Mouse (Mus musculus): ENCODE data around the gene Alyref. TPM values are rescaled to one million over a fixed set of nuclear protein-coding genes. Genes with fewer than 3 reads are reported as not detected.

Gene Alyref
- 372 and 388 TPM in 2 replicates for polyA plus RNA-seq (2015; fragmentation: Nextera tagmentation; extraction: Ambion mirVana)

GRCm38 (mm10) chr11:120598283-120598989 lies at the start of gene Alyref, which contains the start of gene Anapc11:
TSS of gene Alyref (minus strand) at chr11:120598365.
TSS of gene Anapc11 (plus strand) at chr11:120598421.
- no peaks in the 10 kb centered on the region for H3K9me3 ChIP-seq
- peak within 1 kb of the TSS; percentile 99 for H3K4me3 ChIP-seq
- peaks cover 44% of the 10 kb centered on the region for H3K36me3 ChIP-seq
- H3K27ac ChIP-seq (replicated peaks) = peak within 1 kb of the TSS; percentile 90
- H3K27me3 ChIP-seq = no peaks in the 10 kb centered on the region
- H3K4me1 ChIP-seq = peaks cover 31% of the 10 kb centered on the region
- peak within 1 kb of the TSS; percentile 98 for H3K9ac ChIP-seq (replicated peaks)
- under 1% methylated on average over 87 of the region's 88 CpGs for WGBS
- peak; percentile 98 for ATAC-seq (replicated peaks)
- peak within 1 kb of the TSS; percentile 87 for H3K4me2 ChIP-seq (replicated peaks)

GRCm38 (mm10) chr11:120647047-120647830 lies 49.1 kb upstream of the Alyref start:
- Histone ChIP-seq H3K9me3 (no peaks in the 10 kb centered on the region), H3K36me3 (no peaks in the 10 kb centered on the region), H3K9ac (replicated peaks) (no peak overlapping the region), H3K27me3 (0 out of 2 replicates have a peak, but pooled peaks cover 12% of the 10 kb centered on the region), H3K27ac (replicated peaks) (no peak overlapping the region), H3K4me1 (peaks cover 20% of the 10 kb centered on the region), H3K4me3 (no peak overlapping the region), H3K4me2 (replicated peaks) (no peak overlapping the region)
- no peak for ATAC-seq (replicated peaks)
- 82% methylated on average over 35 of the region's 35 CpGs for WGBS

GRCm38 (mm10) chr11:120643601-120643987 lies 45.4 kb upstream of the Alyref start, which contains the start of gene Pycr1:
TSS of gene Pycr1 (minus strand) at chr11:120643769.
- Histone ChIP-seq H3K27me3 (0 out of 2 replicates have a peak, but pooled peaks cover 5% of the 10 kb centered on the region), H3K27ac (replicated peaks) (peak within 1 kb of the TSS; percentile 47; the same call in 1 of the 2 replicates), H3K4me1 (peaks cover 20% of the 10 kb centered on the region), H3K4me2 (replicated peaks) (peak within 1 kb of the TSS; percentile 89), H3K36me3 (no peaks in the 10 kb centered on the region), H3K9ac (replicated peaks) (peak within 1 kb of the TSS; percentile 65), H3K4me3 (peak within 1 kb of the TSS; percentile 51), H3K9me3 (no peaks in the 10 kb centered on the region)
- WGBS = under 1% methylated on average over 15 of the region's 15 CpGs
- ATAC-seq (replicated peaks) = peak; percentile 100

DNA sequence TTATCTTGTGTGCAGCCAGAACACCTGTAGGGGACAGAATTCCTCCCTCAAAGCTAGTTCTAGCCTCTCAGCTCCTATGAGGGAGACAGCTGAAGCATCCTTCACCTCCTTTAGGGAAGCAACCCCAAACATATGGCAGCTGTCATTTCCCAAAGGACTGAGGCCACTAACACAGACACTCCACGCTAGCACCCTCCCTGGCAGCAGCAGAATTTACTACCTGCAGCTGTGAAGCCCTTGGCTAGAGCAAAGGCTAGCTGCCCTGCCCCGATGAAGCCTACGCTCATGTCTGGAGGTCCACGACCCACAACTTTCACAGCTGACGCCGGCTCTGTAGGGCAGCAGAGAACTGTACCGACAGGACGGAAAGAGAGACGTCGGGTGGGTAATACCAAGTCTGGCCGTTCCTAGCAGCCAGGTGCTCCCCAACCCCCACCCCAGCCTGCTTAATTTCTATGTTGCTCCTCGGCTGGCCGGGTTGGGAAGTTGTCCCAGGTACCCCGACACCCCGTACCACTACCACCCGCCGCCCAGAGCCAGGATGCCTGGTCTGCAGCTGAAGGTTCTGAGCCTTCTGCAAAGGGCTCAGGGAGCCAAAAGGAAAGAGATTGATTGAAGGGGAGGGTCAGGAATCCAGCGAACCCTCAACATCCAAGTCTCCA lies 44.9 kb upstream of the Alyref start:
- WGBS = 2% methylated on average over 18 of the region's 18 CpGs

DNA sequence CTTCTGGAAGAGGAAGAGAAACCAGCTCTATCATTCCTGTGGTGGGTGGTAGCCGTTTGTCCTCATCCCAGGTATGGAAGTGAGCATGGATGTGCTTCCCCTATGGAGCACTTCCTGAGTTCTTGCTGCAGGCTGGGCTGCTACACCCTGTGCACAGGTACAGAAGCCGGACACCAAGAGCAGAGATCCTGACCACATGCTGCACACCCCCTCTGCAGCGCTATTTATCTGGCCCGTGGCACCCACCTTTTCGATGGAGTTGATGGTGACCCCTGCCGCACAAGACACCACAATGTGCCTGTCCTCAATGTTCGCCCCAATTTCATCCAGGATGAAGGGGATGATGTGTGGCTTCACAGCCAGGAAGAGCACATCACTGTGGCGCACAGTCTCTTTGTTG lies 43.7 kb upstream of the Alyref start:
- H3K4me1 ChIP-seq = peaks cover 14% of the 10 kb centered on the region
- H3K9me3 ChIP-seq = no peaks in the 10 kb centered on the region
- H3K9ac ChIP-seq (replicated peaks) = no peak overlapping the region
- H3K27me3 ChIP-seq = 0 out of 2 replicates have a peak, but pooled peaks cover 5% of the 10 kb centered on the region
- H3K4me3 ChIP-seq = no peak overlapping the region
- 94% methylated on average over 8 of the region's 8 CpGs for WGBS
- no peak for ATAC-seq (replicated peaks)
- no peak overlapping the region for H3K4me2 ChIP-seq (replicated peaks)
- H3K36me3 ChIP-seq = no peaks in the 10 kb centered on the region
- H3K27ac ChIP-seq (replicated peaks) = no peak overlapping the region

More for the DNA sequence above, 44.9 kb upstream of the Alyref start:
- Histone ChIP-seq H3K9ac (replicated peaks) (peak overlapping the region; percentile 65), H3K4me3 (peak overlapping the region; percentile 51), H3K4me2 (replicated peaks) (peak overlapping the region; percentile 89), H3K27me3 (0 out of 2 replicates have a peak, but pooled peaks cover 5% of the 10 kb centered on the region), H3K36me3 (no peaks in the 10 kb centered on the region), H3K27ac (replicated peaks) (peak overlapping the region; percentile 47; the same call in 1 of the 2 replicates), H3K4me1 (peaks cover 17% of the 10 kb centered on the region), H3K9me3 (no peaks in the 10 kb centered on the region)
- ATAC-seq (replicated peaks) = peak; percentile 69

- H3K9ac ChIP-seq (replicated peaks) = no peak overlapping the region
- no peak overlapping the region for H3K4me3 ChIP-seq
- peaks cover 14% of the 10 kb centered on the region for H3K4me1 ChIP-seq
- H3K27ac ChIP-seq (replicated peaks) = no peak overlapping the region
- no peak overlapping the region for H3K4me2 ChIP-seq (replicated peaks)
- no peaks in the 10 kb centered on the region for H3K36me3 ChIP-seq
- 0 out of 2 replicates have a peak, but pooled peaks cover 5% of the 10 kb centered on the region for H3K27me3 ChIP-seq
- ATAC-seq (replicated peaks) = no peak
- WGBS = 64% methylated on average over 9 of the region's 9 CpGs
- no peaks in the 10 kb centered on the region for H3K9me3 ChIP-seq
These were observed 43.1 kb upstream of the Alyref start for GRCm38 (mm10) chr11:120641255-120641654.

GRCm38 (mm10) chr11:120634810-120635209 lies 36.6 kb upstream of the Alyref start:
- no peak for ATAC-seq (replicated peaks)
- no peak overlapping the region for H3K27ac ChIP-seq (replicated peaks)
- H3K9me3 ChIP-seq = no peaks in the 10 kb centered on the region
- H3K36me3 ChIP-seq = no peaks in the 10 kb centered on the region
- 81% methylated on average over 5 of the region's 5 CpGs for WGBS
- no peak overlapping the region for H3K9ac ChIP-seq (replicated peaks)
- H3K4me3 ChIP-seq = no peak overlapping the region
- no peak overlapping the region for H3K4me2 ChIP-seq (replicated peaks)
- H3K27me3 ChIP-seq = no peaks in the 10 kb centered on the region
- peaks cover 32% of the 10 kb centered on the region for H3K4me1 ChIP-seq

DNA sequence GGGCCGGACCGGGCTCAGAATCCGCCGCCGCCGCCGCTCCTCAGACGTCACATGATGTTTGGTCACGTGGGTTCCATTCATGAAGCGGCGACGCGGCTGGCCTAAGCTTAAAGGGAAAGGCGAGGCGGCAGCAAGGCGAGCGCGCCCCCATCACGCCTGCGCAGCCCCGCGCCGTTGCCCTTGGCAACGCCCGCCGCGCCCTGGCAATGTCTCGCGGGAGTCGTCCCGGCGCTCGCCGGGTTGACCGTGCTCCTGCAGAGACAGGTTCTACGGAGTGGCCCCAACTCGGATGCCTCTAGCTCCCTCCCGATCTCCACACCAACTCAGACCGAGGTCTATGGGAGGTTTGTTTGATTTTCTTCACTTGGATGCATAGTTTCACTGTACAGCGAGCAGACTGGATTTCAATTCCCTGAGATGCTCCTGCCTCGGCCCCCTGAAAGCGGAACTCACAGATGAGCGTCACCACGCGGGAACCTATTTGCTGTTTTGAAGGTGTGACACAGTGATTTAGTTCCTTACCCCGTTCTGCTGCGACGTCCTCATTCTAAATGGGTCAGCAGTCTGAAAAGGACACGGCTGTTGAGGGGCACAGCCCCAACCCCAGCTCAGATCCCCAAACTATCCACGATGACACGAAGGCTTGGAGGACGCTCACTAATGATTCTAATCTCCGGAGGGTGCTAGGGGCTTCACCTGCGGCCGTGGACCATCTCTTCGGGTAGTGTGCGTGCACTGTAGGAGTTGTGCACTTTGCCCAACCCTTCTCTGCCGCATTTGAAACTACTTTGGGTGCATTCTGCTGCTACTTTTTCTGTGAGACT lies 35.6 kb upstream of the Alyref start, which contains the start of gene Mafg:
Mafg (minus strand) TSS at position 81 of the 824 bp plus-strand sequence.
- WGBS = 11% methylated on average over 58 of the region's 58 CpGs
- Histone ChIP-seq H3K4me2 (replicated peaks) (peak within 1 kb of the TSS; percentile 90), H3K36me3 (peaks cover 7% of the 10 kb centered on the region), H3K4me1 (peaks cover 35% of the 10 kb centered on the region), H3K27me3 (no peaks in the 10 kb centered on the region), H3K9ac (replicated peaks) (peak within 1 kb of the TSS; percentile 62), H3K9me3 (no peaks in the 10 kb centered on the region), H3K27ac (replicated peaks) (peak within 1 kb of the TSS; percentile 76), H3K4me3 (peak within 1 kb of the TSS; percentile 58)
- peak; percentile 93 for ATAC-seq (replicated peaks)

DNA sequence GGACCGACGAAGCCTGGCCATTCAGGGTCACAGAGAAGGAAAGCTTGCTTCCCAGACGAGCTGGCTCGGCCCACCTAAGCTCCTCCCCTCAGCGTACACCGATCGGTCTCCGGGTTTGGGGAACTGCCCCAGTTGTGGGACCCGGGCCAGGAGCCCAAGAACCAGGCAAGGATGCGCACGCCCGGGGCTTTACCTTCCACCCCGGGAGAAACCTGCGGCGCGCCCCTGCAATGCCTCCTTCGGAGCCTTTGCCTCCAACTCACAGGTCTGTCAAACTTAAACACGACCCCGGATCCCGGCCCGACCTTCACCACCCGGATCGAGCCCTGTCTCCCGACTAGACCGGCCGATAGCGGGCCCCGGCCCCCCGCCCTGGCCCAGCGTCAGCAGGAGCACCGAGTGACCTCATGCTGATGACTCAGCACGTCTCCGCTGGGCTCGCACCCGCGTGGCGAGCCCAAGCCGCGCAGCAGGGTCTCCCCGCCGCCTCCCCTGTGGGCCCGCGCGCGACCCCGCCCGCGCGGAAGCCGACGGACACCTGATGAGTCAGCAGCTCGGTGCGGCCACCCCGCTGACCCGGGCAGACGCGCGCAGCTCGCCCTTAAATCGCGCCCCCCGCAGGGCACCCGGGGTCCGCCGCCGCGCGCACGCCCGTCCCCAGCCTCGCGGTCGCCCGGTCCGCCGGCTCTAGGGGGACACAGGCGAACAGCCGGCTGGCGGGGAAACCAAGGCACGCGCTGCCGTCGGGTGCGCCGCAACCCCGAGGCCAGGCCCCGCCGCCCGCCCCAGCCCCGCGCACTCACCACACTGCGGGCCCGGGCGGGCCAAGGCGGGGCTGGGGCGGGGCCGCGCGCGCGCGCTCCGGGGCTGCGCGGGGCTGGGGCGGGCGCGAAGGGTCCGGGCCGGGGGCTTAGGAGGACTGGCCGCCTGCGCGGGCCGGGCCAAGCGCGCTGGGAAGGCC lies 34.7 kb upstream of the Alyref start:
- Histone ChIP-seq H3K4me1 (peaks cover 35% of the 10 kb centered on the region), H3K27ac (replicated peaks) (peak overlapping the region; percentile 76), H3K36me3 (peaks cover 10% of the 10 kb centered on the region), H3K4me3 (peak overlapping the region; percentile 58), H3K27me3 (no peaks in the 10 kb centered on the region), H3K4me2 (replicated peaks) (peak overlapping the region; percentile 90), H3K9me3 (no peaks in the 10 kb centered on the region), H3K9ac (replicated peaks) (peak overlapping the region; percentile 62)
- under 1% methylated on average over 106 of the region's 116 CpGs for WGBS
- ATAC-seq (replicated peaks) = peak; percentile 88

GRCm38 (mm10) chr11:120631726-120632448 lies 33.7 kb upstream of the Alyref start:
- H3K27ac ChIP-seq (replicated peaks) = no peak overlapping the region
- H3K4me3 ChIP-seq = peak overlapping the region; percentile 58
- H3K4me1 ChIP-seq = peaks cover 35% of the 10 kb centered on the region
- no peaks in the 10 kb centered on the region for H3K27me3 ChIP-seq
- H3K9ac ChIP-seq (replicated peaks) = peak overlapping the region; percentile 62
- peaks cover 17% of the 10 kb centered on the region for H3K36me3 ChIP-seq
- no peak for ATAC-seq (replicated peaks)
- H3K4me2 ChIP-seq (replicated peaks) = peak overlapping the region; percentile 90
- WGBS = 67% methylated on average over 4 of the region's 4 CpGs
- H3K9me3 ChIP-seq = no peaks in the 10 kb centered on the region
